Mouse (Mus musculus) forebrain, embryonic 11.5 days (tissue): ENCODE results near the gene Cdc42ep1. TPM values are rescaled to one million over a fixed set of nuclear protein-coding genes. Genes with fewer than 3 reads are reported as not detected.
A peak's percentile ranks its signal among the peaks of the same experiment; 100 is the strongest.
"Not testable (repeated sequence)": the region's sequence is repeated elsewhere in the genome, so short reads cannot be mapped to it uniquely, and the experiment has no call there.

Experiments
- ATAC-seq: fragments of 200-750 bp; cut with Nextera tagmentation; replicated peaks from 2 replicates; pipeline ENCODE4 v1.8.0; 2017; ENCODE audit warnings: moderate TSS enrichment; ENCODE audit not compliant: low FRiP score
- DNase-seq: peaks from one replicate; pipeline ENCODE4 v3.0.0-alpha.2; 2017; ENCODE audit warnings: low spot score
- H3K27ac ChIP-seq: fragments of 300-500 bp; sonication (generic); 2 replicates; pipeline ENCODE4 v1.5.1; 2014; ENCODE audit warnings: low read depth, low read length
- H3K27me3 ChIP-seq: fragments of 300-500 bp; sonication (generic); 2 replicates; pipeline ENCODE4 v1.6.1; 2014; ENCODE audit warnings: mild to moderate bottlenecking, low read length, mixed read lengths; ENCODE audit not compliant: control insufficient read depth, insufficient read depth
- H3K36me3 ChIP-seq: fragments of 300-500 bp; sonication (generic); 2 replicates; pipeline ENCODE4 v1.6.1; 2014; ENCODE audit warnings: mild to moderate bottlenecking, low read length, moderate library complexity, mixed read lengths; ENCODE audit not compliant: control insufficient read depth, insufficient read depth
- H3K4me1 ChIP-seq: fragments of 300-500 bp; sonication (generic); replicated peaks from 2 replicates; pipeline ENCODE4 v1.6.1; 2014; ENCODE audit warnings: low read length, mixed read lengths; ENCODE audit not compliant: control insufficient read depth, insufficient read depth
- H3K4me2 ChIP-seq: fragments of 300-500 bp; sonication (generic); 2 replicates; pipeline ENCODE4 v1.6.1; 2014; ENCODE audit warnings: low read depth, mild to moderate bottlenecking, low read length, moderate library complexity, mixed read lengths; ENCODE audit not compliant: severe bottlenecking
- H3K4me3 ChIP-seq: fragments of 300-500 bp; sonication (generic); 2 replicates; pipeline ENCODE4 v1.5.1; 2014; ENCODE audit warnings: low read depth, low read length
- H3K9ac ChIP-seq: fragments of 300-500 bp; sonication (generic); 2 replicates; pipeline ENCODE4 v1.6.1; 2014; ENCODE audit warnings: low read length
- H3K9me3 ChIP-seq: fragments of 300-500 bp; sonication (generic); 2 replicates; pipeline ENCODE4 v1.6.1; 2016; ENCODE audit warnings: low read length, mixed read lengths; ENCODE audit not compliant: control insufficient read depth
- whole genome bisulfite sequencing: fragments of 180-500 bp; shearing (Covaris S2); extraction: QIAGEN DNeasy Blood & Tissue Kit; methylation state at CpG from one replicate; pipeline ENCODE4 v1.1.7; 2014; 5-methylcytosine and 5-hydroxymethylcytosine counted together
- polyA plus RNA-seq: library from polyadenylated mRNA; unstranded; fragments of >200 nt; fragmentation: Nextera tagmentation; extraction: Ambion mirVana; gene quantifications from 2 replicates; pipeline ENCODE4 v1.2.1, GENCODE M21; 2014

The Cdc42ep1 gene
- polyA plus RNA-seq, 1 experiment from 2014 or later, result 9.6 TPM

DNA sequence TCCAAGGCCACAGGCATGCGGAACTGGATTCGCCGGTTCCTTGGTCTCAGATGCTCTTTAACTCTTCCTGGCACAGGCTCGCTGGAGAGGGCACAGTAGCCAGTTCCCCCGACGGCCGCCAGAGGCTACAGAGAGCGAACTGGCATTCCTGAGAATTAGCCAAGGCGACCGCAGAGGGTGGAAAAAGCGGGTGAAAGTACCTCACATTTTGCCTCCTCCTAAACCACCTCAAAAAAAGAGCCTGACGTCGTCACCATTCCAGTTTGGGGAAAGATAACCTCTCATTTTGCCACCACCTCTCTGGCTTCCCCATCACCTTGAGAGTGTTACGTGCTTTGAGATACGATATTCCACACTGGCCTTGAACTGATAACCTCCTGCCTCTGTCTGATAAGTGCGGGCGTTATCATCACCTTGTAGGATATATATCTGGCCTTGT is 33.9 kb downstream of the Cdc42ep1 start:
- Histone ChIP-seq H3K27ac (peak overlapping the region; percentile 94), H3K9ac (peak overlapping the region; percentile 88), H3K27me3 (no peaks in the 10 kb centered on the region), H3K4me2 (peak overlapping the region; percentile 84), H3K4me3 (peak overlapping the region; percentile 76), H3K36me3 (no peaks in the 10 kb centered on the region), H3K9me3 (no peaks in the 10 kb centered on the region), H3K4me1 (peaks cover 14% of the 10 kb centered on the region)
- 2% methylated on average over 17 of the region's 17 CpGs for WGBS
- ATAC-seq (peak; percentile 45), DNase-seq (peak; percentile 90)

GRCm38 (mm10) chr15:78876991-78877809 is 34.8 kb downstream of the Cdc42ep1 start, which contains the start of gene Gga1:
Gene Gga1, plus strand, starts transcription at chr15:78877190.
- ATAC-seq (peak; percentile 92), DNase-seq (peak; percentile 96)
- peak within 1 kb of the TSS; percentile 88 for H3K9ac ChIP-seq
- peak within 1 kb of the TSS; percentile 84 for H3K4me2 ChIP-seq
- H3K4me3 ChIP-seq, result peak within 1 kb of the TSS; percentile 76
- peaks cover 14% of the 10 kb centered on the region for H3K4me1 ChIP-seq
- no peaks in the 10 kb centered on the region for H3K9me3 ChIP-seq
- H3K27ac ChIP-seq, result peak within 1 kb of the TSS; percentile 94
- no peaks in the 10 kb centered on the region for H3K27me3 ChIP-seq
- under 1% methylated on average over 72 of the region's 95 CpGs for WGBS
- H3K36me3 ChIP-seq, result no peaks in the 10 kb centered on the region; the same call in 1 of the 2 replicates

- Histone ChIP-seq H3K9me3 (no peaks in the 10 kb centered on the region), H3K9ac (peak overlapping the region; percentile 88), H3K4me1 (peaks cover 14% of the 10 kb centered on the region), H3K27ac (peak overlapping the region; percentile 94), H3K27me3 (no peaks in the 10 kb centered on the region), H3K4me3 (peak overlapping the region; percentile 76), H3K36me3 (no peaks in the 10 kb centered on the region; the same call in 1 of the 2 replicates), H3K4me2 (peak overlapping the region; percentile 84)
- 0% methylated on average over 14 of the region's 17 CpGs for WGBS
- ATAC-seq (no peak; the same call in 1 of the 2 replicates), DNase-seq (no peak)
These were observed 35.5 kb downstream of the Cdc42ep1 start for GRCm38 (mm10) chr15:78877810-78878390.

GRCm38 (mm10) chr15:78878792-78879516 is 36.5 kb downstream of the Cdc42ep1 start:
- not testable (repeated sequence) for H3K27me3 ChIP-seq, ATAC-seq, DNase-seq, H3K36me3 ChIP-seq, H3K4me3 ChIP-seq, H3K9me3 ChIP-seq, H3K27ac ChIP-seq, H3K9ac ChIP-seq, H3K4me2 ChIP-seq
- WGBS, result 73% methylated on average over 7 of the region's 7 CpGs
- peaks cover 13% of the 10 kb centered on the region for H3K4me1 ChIP-seq

GRCm38 (mm10) chr15:78880432-78880831 is 38.0 kb downstream of the Cdc42ep1 start:
- ATAC-seq (no peak), DNase-seq (no peak)
- Histone ChIP-seq H3K27me3 (no peaks in the 10 kb centered on the region), H3K9me3 (no peaks in the 10 kb centered on the region), H3K27ac (no peak overlapping the region), H3K36me3 (peaks cover 4% of the 10 kb centered on the region; the same call in 1 of the 2 replicates), H3K9ac (no peak overlapping the region), H3K4me3 (no peak overlapping the region), H3K4me1 (peaks cover 12% of the 10 kb centered on the region), H3K4me2 (no peak overlapping the region)
- 95% methylated on average over 8 of the region's 8 CpGs for WGBS

- no peak for DNase-seq
- 91% methylated on average over 3 of the region's 3 CpGs for WGBS
These were observed 39.4 kb downstream of the Cdc42ep1 start for GRCm38 (mm10) chr15:78881828-78882227.

GRCm38 (mm10) chr15:78889401-78889853 is 47.0 kb downstream of the Cdc42ep1 start:
- Histone ChIP-seq H3K4me1 (peaks cover 7% of the 10 kb centered on the region), H3K27ac (no peak overlapping the region)
- WGBS, result 19% methylated on average over 13 of the region's 13 CpGs

More at GRCm38 (mm10) chr15:78881828-78882227, 39.4 kb downstream of the Cdc42ep1 start:
- Histone ChIP-seq H3K27ac (no peak overlapping the region), H3K9me3 (no peaks in the 10 kb centered on the region), H3K4me2 (no peak overlapping the region), H3K9ac (no peak overlapping the region), H3K27me3 (no peaks in the 10 kb centered on the region), H3K4me3 (no peak overlapping the region), H3K4me1 (peaks cover 8% of the 10 kb centered on the region), H3K36me3 (peaks cover 7% of the 10 kb centered on the region; the same call in 1 of the 2 replicates)
- no peak for ATAC-seq

DNA sequence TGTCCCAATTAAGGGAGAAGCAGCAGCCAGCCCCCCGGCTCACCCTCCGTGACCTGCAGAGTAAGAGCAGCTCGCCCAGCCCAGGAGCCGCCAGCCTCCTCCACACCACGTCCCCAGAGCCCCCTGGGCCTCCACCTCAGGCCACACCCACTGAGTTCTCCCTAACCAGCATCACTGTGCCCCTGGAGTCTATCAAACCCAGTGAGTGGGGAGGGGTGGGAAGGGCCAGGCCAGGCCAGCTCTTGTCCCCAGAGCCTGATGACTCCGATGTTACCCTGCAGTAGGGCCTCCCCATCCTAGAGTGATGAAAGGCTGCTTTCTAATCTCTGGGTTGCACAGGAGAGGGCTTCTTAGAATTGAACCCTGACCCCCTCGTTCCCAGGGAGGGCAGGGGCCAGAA is 50.0 kb downstream of the Cdc42ep1 start:
- DNase-seq (no peak), ATAC-seq (no peak)
- WGBS, result 64% methylated on average over 7 of the region's 7 CpGs
- Histone ChIP-seq H3K9ac (no peak overlapping the region), H3K4me2 (no peak overlapping the region), H3K4me1 (peaks cover 7% of the 10 kb centered on the region), H3K27me3 (no peaks in the 10 kb centered on the region), H3K4me3 (no peak overlapping the region), H3K9me3 (no peaks in the 10 kb centered on the region), H3K36me3 (no peaks in the 10 kb centered on the region; the same call in 1 of the 2 replicates), H3K27ac (no peak overlapping the region)

More at GRCm38 (mm10) chr15:78889401-78889853, 47.0 kb downstream of the Cdc42ep1 start:
- no peak overlapping the region for H3K9ac ChIP-seq
- ATAC-seq, result no peak
- peaks cover 7% of the 10 kb centered on the region; the same call in 1 of the 2 replicates for H3K36me3 ChIP-seq
- H3K4me2 ChIP-seq, result no peak overlapping the region
- no peak for DNase-seq
- no peaks in the 10 kb centered on the region for H3K27me3 ChIP-seq
- no peak overlapping the region for H3K4me3 ChIP-seq
- H3K9me3 ChIP-seq, result no peaks in the 10 kb centered on the region
